Mouse (Mus musculus): ENCODE data around the gene Fam178b. TPM values are rescaled to one million over a fixed set of nuclear protein-coding genes. Genes with fewer than 3 reads are reported as not detected.

Fam178b gene
- polyA plus RNA-seq, 1 experiment: not detected

GRCm38 (mm10) chr1:36523332-36524013 lies 159.5 kb downstream of the Fam178b start:
- WGBS: 50% methylated on average over 9 of the region's 9 CpGs
- TF ChIP-seq CTCF (IDR thresholded peaks at IDR 0.05; ENCODE audit: insufficient read depth, low read depth, low read length) (no peak), POLR2A (IDR thresholded peaks at IDR 0.05; ENCODE audit: insufficient read depth, low read depth, low read length) (no peak)
- Histone ChIP-seq H3K4me1 (ENCODE audit: control insufficient read depth, insufficient read depth, low read length) (peaks cover 6% of the 10 kb centered on the region; the same call in 1 of the 2 replicates), H3K27ac (ENCODE audit: insufficient read depth, low read depth, low read length) (no peak overlapping the region), H3K4me3 (ENCODE audit: insufficient read depth, low read depth, low read length) (no peak overlapping the region)

DNA sequence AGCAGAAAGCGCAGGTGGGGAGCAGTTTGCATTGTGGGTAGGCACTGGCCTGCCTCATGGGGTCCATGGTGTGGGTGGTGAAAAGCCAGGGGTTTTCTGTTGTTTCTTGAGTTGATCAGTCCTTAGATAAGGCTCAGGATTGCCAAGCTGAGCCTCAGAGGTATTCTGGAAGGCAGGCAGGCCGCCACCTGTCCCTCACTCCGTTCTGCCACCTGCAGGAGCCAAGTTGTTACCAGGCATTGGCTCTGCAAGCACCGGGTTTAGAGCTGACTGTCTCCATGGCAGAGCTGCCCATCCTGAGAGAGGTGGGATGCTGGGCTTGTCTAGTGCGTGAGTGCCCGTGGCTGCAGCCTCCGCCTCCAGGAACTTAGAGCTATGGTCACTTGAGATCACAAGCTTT lies 160.8 kb downstream of the Fam178b start:
- Histone ChIP-seq H3K4me3 (ENCODE audit: insufficient read depth, low read depth, low read length) (no peak overlapping the region), H3K27ac (ENCODE audit: insufficient read depth, low read depth, low read length) (no peak overlapping the region), H3K4me1 (ENCODE audit: control insufficient read depth, insufficient read depth, low read length) (peaks cover 10% of the 10 kb centered on the region)
- 94% methylated on average over 7 of the region's 7 CpGs for WGBS
- TF ChIP-seq POLR2A (IDR thresholded peaks at IDR 0.05; ENCODE audit: insufficient read depth, low read depth, low read length) (no peak), CTCF (IDR thresholded peaks at IDR 0.05; ENCODE audit: insufficient read depth, low read depth, low read length) (no peak)

- Histone ChIP-seq H3K4me1 (ENCODE audit: control insufficient read depth, insufficient read depth, low read length) (peaks cover 26% of the 10 kb centered on the region), H3K4me3 (ENCODE audit: insufficient read depth, low read depth, low read length) (no peak overlapping the region), H3K27ac (ENCODE audit: insufficient read depth, low read depth, low read length) (no peak overlapping the region)
- WGBS: 87% methylated on average over 11 of the region's 11 CpGs
- no peak for TF ChIP-seq CTCF (IDR thresholded peaks at IDR 0.05; ENCODE audit: insufficient read depth, low read depth, low read length)
Observed at GRCm38 (mm10) chr1:36519626-36520025, 163.4 kb downstream of the Fam178b start.

DNA sequence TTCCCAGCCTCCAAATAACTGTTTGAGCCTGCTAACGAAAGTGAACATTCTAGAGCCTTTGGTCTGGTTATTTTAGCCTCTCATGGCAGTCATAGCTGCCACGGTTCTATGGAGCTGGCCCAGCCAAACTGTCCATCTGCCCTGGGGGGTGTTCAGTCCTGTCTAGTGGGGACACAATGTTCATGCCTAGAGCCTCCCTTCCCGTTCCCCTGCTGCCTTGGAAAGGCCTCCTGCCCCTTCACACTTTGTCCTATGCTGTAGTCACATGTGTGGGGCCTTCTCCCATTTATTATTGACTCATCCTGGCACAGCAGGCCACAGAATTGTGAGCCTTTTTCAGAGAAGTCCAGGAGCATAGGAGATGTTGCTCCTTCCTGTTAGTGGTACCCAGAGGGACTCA lies 164.7 kb downstream of the Fam178b start:
- no peak for TF ChIP-seq POLR2A (IDR thresholded peaks at IDR 0.05; ENCODE audit: insufficient read depth, low read depth, low read length)
- TF ChIP-seq CTCF (IDR thresholded peaks at IDR 0.05; ENCODE audit: insufficient read depth, low read depth, low read length): no peak
- Histone ChIP-seq H3K4me1 (ENCODE audit: control insufficient read depth, insufficient read depth, low read length) (peaks cover 31% of the 10 kb centered on the region), H3K27ac (ENCODE audit: insufficient read depth, low read depth, low read length) (no peak overlapping the region), H3K4me3 (ENCODE audit: insufficient read depth, low read depth, low read length) (no peak overlapping the region)
- 67% methylated on average over 3 of the region's 3 CpGs for WGBS

- 32% methylated on average over 2 of the region's 2 CpGs for WGBS
- no peak for TF ChIP-seq POLR2A (IDR thresholded peaks at IDR 0.05; ENCODE audit: insufficient read depth, low read depth, low read length)
- no peak for TF ChIP-seq CTCF (IDR thresholded peaks at IDR 0.05; ENCODE audit: insufficient read depth, low read depth, low read length)
- Histone ChIP-seq H3K4me1 (ENCODE audit: control insufficient read depth, insufficient read depth, low read length) (peaks cover 27% of the 10 kb centered on the region), H3K27ac (ENCODE audit: insufficient read depth, low read depth, low read length) (no peak overlapping the region), H3K4me3 (ENCODE audit: insufficient read depth, low read depth, low read length) (no peak overlapping the region)
Observed at GRCm38 (mm10) chr1:36513718-36514117, 169.3 kb downstream of the Fam178b start.

- 6% methylated on average over 1 of the region's 1 CpGs for whole genome bisulfite sequencing
Observed at GRCm38 (mm10) chr1:36513310-36513709, 169.7 kb downstream of the Fam178b start.

DNA sequence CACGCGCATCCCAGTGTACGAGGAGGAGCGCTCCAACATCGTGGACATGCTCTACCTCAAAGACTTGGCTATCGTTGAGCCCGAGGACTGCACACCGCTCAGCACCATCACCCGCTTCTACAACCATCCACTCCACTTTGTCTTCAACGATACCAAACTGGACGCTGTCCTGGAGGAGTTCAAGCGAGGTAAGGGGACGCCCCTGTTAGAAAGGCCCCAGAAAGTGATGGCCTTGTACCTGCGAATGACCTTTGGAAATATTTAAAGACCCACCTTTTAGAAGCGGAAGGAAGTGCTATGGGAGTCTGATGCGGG lies 170.1 kb downstream of the Fam178b start:
- Histone ChIP-seq H3K4me1 (ENCODE audit: control insufficient read depth, insufficient read depth, low read length) (peaks cover 20% of the 10 kb centered on the region), H3K27ac (ENCODE audit: insufficient read depth, low read depth, low read length) (no peak overlapping the region), H3K4me3 (ENCODE audit: insufficient read depth, low read depth, low read length) (peak overlapping the region; percentile 78)
- TF ChIP-seq POLR2A (IDR thresholded peaks at IDR 0.05; ENCODE audit: insufficient read depth, low read depth, low read length) (no peak), CTCF (IDR thresholded peaks at IDR 0.05; ENCODE audit: insufficient read depth, low read depth, low read length) (no peak)
- 3% methylated on average over 16 of the region's 16 CpGs for WGBS

More at GRCm38 (mm10) chr1:36513310-36513709, 169.7 kb downstream of the Fam178b start:
- H3K4me3 ChIP-seq (ENCODE audit: insufficient read depth, low read depth, low read length): no peak overlapping the region
- no peak overlapping the region for H3K27ac ChIP-seq (ENCODE audit: insufficient read depth, low read depth, low read length)
- TF ChIP-seq POLR2A (IDR thresholded peaks at IDR 0.05; ENCODE audit: insufficient read depth, low read depth, low read length) (no peak), CTCF (IDR thresholded peaks at IDR 0.05; ENCODE audit: insufficient read depth, low read depth, low read length) (no peak)
- H3K4me1 ChIP-seq (ENCODE audit: control insufficient read depth, insufficient read depth, low read length): peaks cover 23% of the 10 kb centered on the region

Other genes with a start within 250 kb of the Fam178b start
- gene Lman2l, start 237.9 kb downstream of the Fam178b start, polyA plus RNA-seq (2012; ENCODE audit: insufficient read depth, insufficient read length, low replicate concordance, missing spikeins): not detected in 2 replicates
- not detected in 2 replicates for gene Cnnm4, start 211.6 kb downstream of the Fam178b start, polyA plus RNA-seq (2012; ENCODE audit: insufficient read depth, insufficient read length, low replicate concordance, missing spikeins)
- gene Cnnm3, start 171.3 kb downstream of the Fam178b start, polyA plus RNA-seq (2012; ENCODE audit: insufficient read depth, insufficient read length, low replicate concordance, missing spikeins): not detected in 2 replicates
- not detected in 2 replicates for gene Ankrd23, start 146.3 kb downstream of the Fam178b start, polyA plus RNA-seq (2012; ENCODE audit: insufficient read depth, insufficient read length, low replicate concordance, missing spikeins)
- not detected in 2 replicates for gene Gm42417, start 143.8 kb downstream of the Fam178b start, polyA plus RNA-seq (2012; ENCODE audit: insufficient read depth, insufficient read length, low replicate concordance, missing spikeins)
- gene Ankrd39, start 135.7 kb downstream of the Fam178b start, polyA plus RNA-seq (2012; ENCODE audit: insufficient read depth, insufficient read length, low replicate concordance, missing spikeins): not detected in 2 replicates
- not detected in 2 replicates for gene Sema4c, start 124.8 kb downstream of the Fam178b start, polyA plus RNA-seq (2012; ENCODE audit: insufficient read depth, insufficient read length, low replicate concordance, missing spikeins)
- not detected in 2 replicates for gene Cox5b, start 8.3 kb upstream of the Fam178b start, polyA plus RNA-seq (2012; ENCODE audit: insufficient read depth, insufficient read length, low replicate concordance, missing spikeins)
- gene 4933424G06Rik, start 27.0 kb upstream of the Fam178b start, polyA plus RNA-seq (2012; ENCODE audit: insufficient read depth, insufficient read length, low replicate concordance, missing spikeins): not detected in 2 replicates
- gene Actr1b, start 31.2 kb upstream of the Fam178b start, polyA plus RNA-seq (2012; ENCODE audit: insufficient read depth, insufficient read length, low replicate concordance, missing spikeins): not detected in 2 replicates
- gene Zap70, start 78.6 kb upstream of the Fam178b start, polyA plus RNA-seq (2012; ENCODE audit: insufficient read depth, insufficient read length, low replicate concordance, missing spikeins): not detected in 2 replicates